Mouse (Mus musculus): ENCODE data around the gene Abat.

The Abat gene

DNA sequence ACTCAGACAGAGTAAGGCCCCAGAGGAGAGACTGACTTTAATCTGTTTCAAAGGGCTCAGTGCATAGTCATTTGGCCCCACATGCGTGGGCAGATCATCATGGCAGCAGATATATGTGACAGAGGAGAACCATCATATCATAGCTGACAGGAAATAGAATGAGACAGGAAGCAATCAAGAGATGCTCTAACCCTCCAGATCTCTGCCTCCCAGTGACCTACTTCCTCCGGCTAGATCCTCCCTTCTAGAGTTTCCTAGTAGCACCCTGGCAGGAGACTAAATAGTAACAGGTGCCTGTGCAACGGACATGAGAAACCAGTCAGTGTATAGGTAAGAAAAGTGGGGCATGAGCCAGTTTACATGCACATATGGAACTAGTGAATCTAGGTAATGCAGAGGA is 97.2 kb downstream of the Abat start:
- Histone ChIP-seq H3K27me3 (ENCODE audit: insufficient read depth, low read length) (peaks cover 5% of the 10 kb centered on the region; the same call in 1 of the 2 replicates), H3K4me1 (replicated peaks; ENCODE audit: low read depth, low read length) (no peaks in the 10 kb centered on the region), H3K9me3 (ENCODE audit: low read length) (no peaks in the 10 kb centered on the region), H3K36me3 (ENCODE audit: insufficient read depth, low read length) (no peaks in the 10 kb centered on the region), H3K4me3 (replicated peaks; ENCODE audit: low read length) (no peak overlapping the region)
- no peak for TF ChIP-seq NANOG (IDR thresholded peaks at IDR 0.05; ENCODE audit: borderline replicate concordance, low read length)
- TF ChIP-seq POU5F1 (IDR thresholded peaks at IDR 0.05; ENCODE audit: borderline replicate concordance, low read length), result no peak
- TF ChIP-seq CTCF (conservative IDR thresholded peaks at IDR 0.05; ENCODE audit: low read length), result no peak

DNA sequence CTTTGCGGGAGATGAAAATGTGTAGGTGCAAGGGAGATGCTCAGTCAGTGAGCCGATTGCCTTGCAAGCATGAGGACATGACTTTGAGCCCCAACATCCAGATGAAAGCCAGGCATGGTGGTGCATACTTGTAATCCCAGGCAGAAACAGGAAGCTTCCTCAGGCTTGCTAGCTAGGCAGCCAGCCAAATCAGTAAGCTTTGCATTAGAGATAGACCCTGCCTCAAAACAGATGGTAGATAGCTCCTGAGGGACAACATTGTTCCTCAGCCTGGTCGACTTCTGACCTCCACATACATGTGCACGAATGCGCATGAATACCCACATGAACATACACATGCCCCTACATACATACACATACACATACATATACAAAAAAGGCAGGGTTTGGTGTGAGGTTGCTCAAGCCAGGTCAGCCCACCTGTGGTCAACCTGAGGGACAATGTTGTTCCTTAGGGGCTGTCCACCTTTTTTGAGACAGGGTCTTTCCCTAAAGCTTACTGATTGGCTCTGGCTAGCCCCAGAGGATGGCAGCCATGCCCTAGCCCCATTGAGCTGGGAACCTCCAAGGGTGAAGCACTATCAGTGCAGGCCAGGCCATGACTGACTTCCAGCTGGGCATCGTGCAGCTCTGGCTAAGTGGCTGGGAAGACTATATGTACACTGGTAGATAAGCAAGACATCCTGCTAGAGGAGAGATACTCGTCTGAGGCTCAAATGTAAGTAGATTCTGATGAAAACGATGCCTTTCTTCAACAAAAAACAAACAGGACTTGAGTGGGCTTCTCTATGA is 99.2 kb downstream of the Abat start:
- no peaks in the 10 kb centered on the region for H3K9me3 ChIP-seq (ENCODE audit: low read length)
- TF ChIP-seq NANOG (IDR thresholded peaks at IDR 0.05; ENCODE audit: borderline replicate concordance, low read length), result no peak
- TF ChIP-seq POU5F1 (IDR thresholded peaks at IDR 0.05; ENCODE audit: borderline replicate concordance, low read length), result no peak
- no peak for TF ChIP-seq CTCF (conservative IDR thresholded peaks at IDR 0.05; ENCODE audit: low read length)
- no peaks in the 10 kb centered on the region for H3K36me3 ChIP-seq (ENCODE audit: insufficient read depth, low read length)
- H3K4me1 ChIP-seq (replicated peaks; ENCODE audit: low read depth, low read length), result no peaks in the 10 kb centered on the region
- peaks cover 5% of the 10 kb centered on the region; the same call in 1 of the 2 replicates for H3K27me3 ChIP-seq (ENCODE audit: insufficient read depth, low read length)
- no peak overlapping the region for H3K4me3 ChIP-seq (replicated peaks; ENCODE audit: low read length)

DNA sequence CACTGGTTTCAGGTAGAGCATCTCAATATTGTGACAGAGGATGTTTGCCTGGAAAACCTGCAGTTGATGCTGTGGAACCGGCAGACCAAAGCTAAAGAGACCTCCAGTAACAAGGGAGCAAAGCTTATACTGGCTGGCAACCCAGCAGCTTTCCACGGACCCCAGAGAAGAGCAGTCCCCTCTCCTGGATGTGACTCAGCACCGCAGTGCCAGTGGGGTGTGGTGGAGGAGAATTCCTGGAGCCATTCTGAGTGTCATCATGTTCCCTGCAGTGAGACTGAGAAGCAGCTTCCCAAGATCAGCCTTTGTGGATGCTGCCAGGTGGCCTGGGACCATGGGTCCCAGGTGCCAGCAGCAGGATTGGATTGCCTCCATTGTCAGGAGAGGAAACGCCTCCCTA is 99.8 kb downstream of the Abat start:
- Histone ChIP-seq H3K4me1 (replicated peaks; ENCODE audit: low read depth, low read length) (no peaks in the 10 kb centered on the region), H3K4me3 (replicated peaks; ENCODE audit: low read length) (no peak overlapping the region), H3K9me3 (ENCODE audit: low read length) (no peaks in the 10 kb centered on the region), H3K36me3 (ENCODE audit: insufficient read depth, low read length) (no peaks in the 10 kb centered on the region), H3K27me3 (ENCODE audit: insufficient read depth, low read length) (peaks cover 5% of the 10 kb centered on the region; the same call in 1 of the 2 replicates)
- TF ChIP-seq NANOG (IDR thresholded peaks at IDR 0.05; ENCODE audit: borderline replicate concordance, low read length), result no peak
- no peak for TF ChIP-seq POU5F1 (IDR thresholded peaks at IDR 0.05; ENCODE audit: borderline replicate concordance, low read length)
- TF ChIP-seq CTCF (conservative IDR thresholded peaks at IDR 0.05; ENCODE audit: low read length), result no peak

DNA sequence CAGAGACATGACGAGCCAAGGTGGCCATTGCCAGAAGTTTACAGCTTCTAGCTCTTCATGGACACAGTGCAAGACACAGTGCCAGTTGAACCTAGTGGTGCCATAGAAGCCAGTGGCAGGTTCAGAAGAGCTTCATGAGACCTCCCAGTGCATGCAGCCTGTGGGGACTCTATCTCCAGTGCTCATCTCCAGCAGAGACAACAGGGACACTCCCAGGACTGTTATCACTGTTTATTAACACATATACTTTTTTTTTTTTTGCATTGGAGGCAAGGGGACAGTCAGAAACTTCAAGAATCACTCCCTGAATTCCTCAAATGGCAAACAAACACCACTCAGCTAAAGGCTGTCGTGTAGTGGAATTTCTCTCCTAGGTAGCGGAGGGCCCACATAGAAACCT is 100.2 kb downstream of the Abat start:
- no peak for TF ChIP-seq CTCF (conservative IDR thresholded peaks at IDR 0.05; ENCODE audit: low read length)
- no peak for TF ChIP-seq POU5F1 (IDR thresholded peaks at IDR 0.05; ENCODE audit: borderline replicate concordance, low read length)
- TF ChIP-seq NANOG (IDR thresholded peaks at IDR 0.05; ENCODE audit: borderline replicate concordance, low read length), result no peak
- no peaks in the 10 kb centered on the region for H3K9me3 ChIP-seq (ENCODE audit: low read length)
- H3K27me3 ChIP-seq (ENCODE audit: insufficient read depth, low read length), result peaks cover 5% of the 10 kb centered on the region; the same call in 1 of the 2 replicates
- no peaks in the 10 kb centered on the region for H3K36me3 ChIP-seq (ENCODE audit: insufficient read depth, low read length)
- H3K4me1 ChIP-seq (replicated peaks; ENCODE audit: low read depth, low read length), result 0 out of 2 replicates have a peak, but pooled peaks cover 2% of the 10 kb centered on the region
- H3K4me3 ChIP-seq (replicated peaks; ENCODE audit: low read length), result no peak overlapping the region

DNA sequence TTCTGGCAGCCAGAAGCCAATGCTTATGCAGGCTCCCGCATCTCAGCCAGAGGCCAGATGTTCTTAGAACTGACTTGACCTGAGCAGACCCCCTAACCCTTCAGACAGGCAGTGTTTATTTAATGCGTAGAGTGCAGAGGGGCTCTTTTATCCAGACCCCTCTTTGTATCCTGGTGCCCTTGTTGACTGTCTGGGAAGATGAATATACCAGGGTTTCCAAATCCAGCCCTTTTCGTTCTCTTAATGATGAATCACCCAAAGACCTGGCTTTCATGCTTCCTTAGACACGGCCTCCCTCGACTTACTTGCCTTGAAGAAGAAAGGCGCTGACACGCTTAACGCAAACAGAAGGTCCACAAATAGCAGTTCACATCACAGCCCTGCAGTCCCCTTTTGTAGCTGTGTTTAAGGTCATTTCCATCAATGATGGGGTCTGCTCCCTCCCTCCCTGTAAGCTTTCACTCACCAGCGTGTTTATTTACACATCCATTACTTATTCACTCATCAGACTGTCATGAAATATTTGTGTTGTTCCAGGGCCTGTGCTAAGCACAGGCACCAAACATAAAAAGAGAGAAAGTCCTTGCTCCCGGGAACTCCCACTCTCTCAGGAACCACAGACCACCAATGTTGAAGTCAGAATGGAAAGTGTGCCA is 106.6 kb downstream of the Abat start:
- Histone ChIP-seq H3K36me3 (ENCODE audit: insufficient read depth, low read length) (no peaks in the 10 kb centered on the region), H3K9me3 (ENCODE audit: low read length) (no peaks in the 10 kb centered on the region), H3K27me3 (ENCODE audit: insufficient read depth, low read length) (peaks cover 10% of the 10 kb centered on the region), H3K4me3 (replicated peaks; ENCODE audit: low read length) (no peak overlapping the region), H3K4me1 (replicated peaks; ENCODE audit: low read depth, low read length) (peaks cover 25% of the 10 kb centered on the region)
- TF ChIP-seq CTCF (conservative IDR thresholded peaks at IDR 0.05; ENCODE audit: low read length) (no peak), NANOG (IDR thresholded peaks at IDR 0.05; ENCODE audit: borderline replicate concordance, low read length) (no peak)

DNA sequence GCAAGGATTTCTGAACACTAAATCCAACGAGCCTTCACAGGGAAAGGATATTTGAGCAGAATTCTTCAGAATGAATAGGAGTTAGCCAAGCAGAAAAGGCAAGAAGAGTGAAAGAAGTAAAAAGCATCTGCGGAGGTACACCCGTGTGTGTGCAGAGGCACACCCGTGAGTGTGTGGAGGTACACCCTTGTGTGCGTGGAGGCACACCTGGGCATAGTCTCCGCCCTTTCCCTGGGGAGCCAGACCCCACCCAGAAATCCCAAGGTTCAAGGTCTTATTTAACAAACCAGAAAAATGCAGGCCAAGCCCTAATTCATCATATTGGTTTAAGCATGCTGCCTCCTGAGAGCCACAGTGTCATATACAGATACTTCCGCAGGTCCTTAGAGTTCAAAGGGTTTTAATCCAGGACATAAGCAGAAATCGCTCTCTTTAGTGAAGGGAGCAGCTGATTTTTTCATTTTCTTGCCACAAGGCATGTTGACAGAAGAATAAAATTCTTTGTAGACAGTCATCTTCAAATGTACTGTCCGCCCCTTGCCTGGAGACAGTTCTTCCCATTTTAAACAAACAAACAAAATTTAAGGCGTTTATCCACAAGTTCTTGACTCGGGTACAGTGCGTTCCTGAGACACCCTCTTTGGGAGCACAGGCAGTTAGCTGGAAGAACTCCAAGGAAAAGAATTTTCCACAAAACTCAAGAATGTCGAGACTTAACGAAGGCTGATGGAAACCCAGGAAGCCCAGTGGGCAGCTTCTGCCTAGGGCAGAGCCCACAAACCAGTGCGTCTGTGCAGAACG is 107.3 kb downstream of the Abat start:
- peaks cover 10% of the 10 kb centered on the region for H3K27me3 ChIP-seq (ENCODE audit: insufficient read depth, low read length)
- no peaks in the 10 kb centered on the region for H3K9me3 ChIP-seq (ENCODE audit: low read length)
- TF ChIP-seq POU5F1 (IDR thresholded peaks at IDR 0.05; ENCODE audit: borderline replicate concordance, low read length) (no peak), CTCF (conservative IDR thresholded peaks at IDR 0.05; ENCODE audit: low read length) (no peak), NANOG (IDR thresholded peaks at IDR 0.05; ENCODE audit: borderline replicate concordance, low read length) (no peak)
- no peak overlapping the region for H3K4me3 ChIP-seq (replicated peaks; ENCODE audit: low read length)
- H3K4me1 ChIP-seq (replicated peaks; ENCODE audit: low read depth, low read length), result peaks cover 25% of the 10 kb centered on the region
- no peaks in the 10 kb centered on the region for H3K36me3 ChIP-seq (ENCODE audit: insufficient read depth, low read length)

- H3K9me3 ChIP-seq (ENCODE audit: low read length), result no peaks in the 10 kb centered on the region
- H3K4me3 ChIP-seq (replicated peaks; ENCODE audit: low read length), result no peak overlapping the region
- H3K27me3 ChIP-seq (ENCODE audit: insufficient read depth, low read length), result no peaks in the 10 kb centered on the region
- H3K4me1 ChIP-seq (replicated peaks; ENCODE audit: low read depth, low read length), result peaks cover 37% of the 10 kb centered on the region
- H3K36me3 ChIP-seq (ENCODE audit: insufficient read depth, low read length), result peaks cover 48% of the 10 kb centered on the region
- TF ChIP-seq POU5F1 (IDR thresholded peaks at IDR 0.05; ENCODE audit: borderline replicate concordance, low read length) (no peak), NANOG (IDR thresholded peaks at IDR 0.05; ENCODE audit: borderline replicate concordance, low read length) (no peak), CTCF (conservative IDR thresholded peaks at IDR 0.05; ENCODE audit: low read length) (no peak)
Observed at GRCm38 (mm10) chr16:8630419-8630818, 117.2 kb downstream of the Abat start.

DNA sequence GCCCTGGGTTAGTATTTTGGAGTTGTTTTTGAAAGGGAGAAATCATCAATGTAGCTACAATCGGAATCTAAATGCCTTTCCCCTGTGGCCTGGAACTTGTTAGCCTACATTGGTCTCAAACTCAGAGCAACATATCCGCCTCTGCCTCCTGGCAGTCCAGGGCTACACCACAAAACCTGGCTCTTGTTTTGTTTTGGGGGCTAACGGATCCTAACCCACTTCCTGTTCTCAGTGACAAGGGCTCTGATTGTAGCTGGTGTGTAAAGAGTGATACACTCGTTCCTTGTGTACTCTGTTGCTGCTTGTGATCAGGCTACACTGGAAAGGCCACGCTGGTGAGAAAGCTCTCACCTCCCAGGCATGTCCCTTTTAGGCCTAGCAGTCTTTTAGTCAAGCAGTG is 118.2 kb downstream of the Abat start:
- TF ChIP-seq CTCF (conservative IDR thresholded peaks at IDR 0.05; ENCODE audit: low read length), result no peak
- TF ChIP-seq NANOG (IDR thresholded peaks at IDR 0.05; ENCODE audit: borderline replicate concordance, low read length), result no peak
- no peak for TF ChIP-seq POU5F1 (IDR thresholded peaks at IDR 0.05; ENCODE audit: borderline replicate concordance, low read length)

More for the DNA sequence above, 118.2 kb downstream of the Abat start:
- H3K27me3 ChIP-seq (ENCODE audit: insufficient read depth, low read length), result no peaks in the 10 kb centered on the region
- peaks cover 48% of the 10 kb centered on the region for H3K4me1 ChIP-seq (replicated peaks; ENCODE audit: low read depth, low read length)
- H3K36me3 ChIP-seq (ENCODE audit: insufficient read depth, low read length), result peaks cover 56% of the 10 kb centered on the region
- H3K9me3 ChIP-seq (ENCODE audit: low read length), result no peaks in the 10 kb centered on the region
- no peak overlapping the region for H3K4me3 ChIP-seq (replicated peaks; ENCODE audit: low read length)
